Mouse (Mus musculus): ENCODE results near the gene Rnf222. TPM values are rescaled to one million over a fixed set of nuclear protein-coding genes. Genes with fewer than 3 reads are reported as not detected.

Gene Rnf222
- total RNA-seq, 2 experiments from 2014 or later: not detected

GRCm38 (mm10) chr11:68888653-68889052 lies 300 bp downstream of the Rnf222 start:
- DNase-seq: no peak
- intact Hi-C loops (cut with DNase I): no loop called here

GRCm38 (mm10) chr11:68890625-68891024 lies 2.3 kb downstream of the Rnf222 start:
- no peak for DNase-seq
- intact Hi-C loops (cut with DNase I): no loop called here

GRCm38 (mm10) chr11:68891823-68892222 lies 3.5 kb downstream of the Rnf222 start:
- intact Hi-C loops (cut with DNase I): no loop called here
- DNase-seq: no peak

GRCm38 (mm10) chr11:68892233-68892832 lies 4.0 kb downstream of the Rnf222 start:
- intact Hi-C loops (cut with DNase I): no loop called here

GRCm38 (mm10) chr11:68893911-68894464 lies 5.6 kb downstream of the Rnf222 start:
- intact Hi-C loops (cut with DNase I): no loop called here
- no peak for DNase-seq

More at GRCm38 (mm10) chr11:68892233-68892832, 4.0 kb downstream of the Rnf222 start:
- DNase-seq: no peak

- intact Hi-C loops (cut with DNase I): no loop called here
- no peak for DNase-seq
These were observed 7.9 kb downstream of the Rnf222 start for GRCm38 (mm10) chr11:68896247-68896646.

- intact Hi-C loops (cut with DNase I): no loop called here
- DNase-seq: no peak
These were observed 8.8 kb downstream of the Rnf222 start for GRCm38 (mm10) chr11:68897120-68897519.

- intact Hi-C loops (cut with DNase I): no loop called here
- no peak for DNase-seq
These were observed 9.5 kb downstream of the Rnf222 start for GRCm38 (mm10) chr11:68897838-68898237.

GRCm38 (mm10) chr11:68898790-68899189 lies 10.4 kb downstream of the Rnf222 start:
- DNase-seq: no peak
- intact Hi-C loops (cut with DNase I): no loop called here

- intact Hi-C loops (cut with DNase I): loop anchor here (5.0 kb wide), 1 partner anchor 82 kb away; no protein-coding TSS in a partner anchor
- DNase-seq: no peak
These were observed 11.5 kb downstream of the Rnf222 start for GRCm38 (mm10) chr11:68899815-68900214.

- intact Hi-C loops (cut with DNase I): loop anchor here (5.0 kb wide), 1 partner anchor 82 kb away; no protein-coding TSS in a partner anchor
- DNase-seq: no peak
These were observed 12.4 kb downstream of the Rnf222 start for GRCm38 (mm10) chr11:68900519-68901350.

GRCm38 (mm10) chr11:68901351-68902046 lies 13.1 kb downstream of the Rnf222 start, which contains the start of gene Rpl26:
Rpl26 (plus strand) TSS chr11:68901583.
- intact Hi-C loops (cut with DNase I): loop anchor here (5.0 kb wide), 1 partner anchor 81 kb away; no protein-coding TSS in a partner anchor
- peak; percentile 98 for DNase-seq

GRCm38 (mm10) chr11:68902047-68902364 lies 13.7 kb downstream of the Rnf222 start:
- intact Hi-C loops (cut with DNase I): loop anchor here (5.0 kb wide), 1 partner anchor 80 kb away; no protein-coding TSS in a partner anchor

GRCm38 (mm10) chr11:68902367-68902766 lies 14.0 kb downstream of the Rnf222 start:
- intact Hi-C loops (cut with DNase I): loop anchor here (5.0 kb wide), 1 partner anchor 80 kb away; no protein-coding TSS in a partner anchor
- DNase-seq: no peak

More at GRCm38 (mm10) chr11:68902047-68902364, 13.7 kb downstream of the Rnf222 start:
- DNase-seq: no peak

- no peak for DNase-seq
- intact Hi-C loops (cut with DNase I): loop anchor here (5.0 kb wide), 1 partner anchor 79 kb away; no protein-coding TSS in a partner anchor
These were observed 14.5 kb downstream of the Rnf222 start for GRCm38 (mm10) chr11:68902823-68903222.

- intact Hi-C loops (cut with DNase I): loop anchor here (5.0 kb wide), 1 partner anchor 79 kb away; no protein-coding TSS in a partner anchor
- no peak for DNase-seq
These were observed 15.4 kb downstream of the Rnf222 start for GRCm38 (mm10) chr11:68903775-68904174.

- DNase-seq: peak; percentile 75
- intact Hi-C loops (cut with DNase I): loop anchor here (5.0 kb wide), 1 partner anchor 78 kb away; no protein-coding TSS in a partner anchor
These were observed 16.2 kb downstream of the Rnf222 start for GRCm38 (mm10) chr11:68904375-68905137.

- intact Hi-C loops (cut with DNase I): no loop called here
- no peak for DNase-seq
These were observed 16.8 kb downstream of the Rnf222 start for GRCm38 (mm10) chr11:68905138-68905531.

GRCm38 (mm10) chr11:68905665-68906460 lies 17.5 kb downstream of the Rnf222 start:
- intact Hi-C loops (cut with DNase I): no loop called here

More at GRCm38 (mm10) chr11:68905665-68906460, 17.5 kb downstream of the Rnf222 start:
- DNase-seq: no peak

Measured in left cerebral cortex, postnatal 4 days (tissue).